Mouse (Mus musculus): ENCODE results near the gene Cd8b1. TPM values are rescaled to one million over a fixed set of nuclear protein-coding genes. Genes with fewer than 3 reads are reported as not detected.

Gene Cd8b1
- polyA plus RNA-seq, 1 experiment from 2014 or later, result 0.27 TPM

GRCm38 (mm10) chr6:71333578-71334273, 11.1 kb downstream of the Cd8b1 start:
- no peak overlapping the region for H3K27ac ChIP-seq (ENCODE audit: low read length)
- H3K4me1 ChIP-seq (ENCODE audit: control insufficient read depth, insufficient read depth, low read length), result no peaks in the 10 kb centered on the region
- H3K4me2 ChIP-seq (replicated peaks; ENCODE audit: low read depth, low read length), result no peak overlapping the region
- no peak overlapping the region for H3K9ac ChIP-seq (replicated peaks; ENCODE audit: low read depth, low read length)
- H3K4me3 ChIP-seq (ENCODE audit: low read depth, low read length), result no peak overlapping the region
- H3K27me3 ChIP-seq (ENCODE audit: control insufficient read depth, insufficient read depth, low read length), result no peaks in the 10 kb centered on the region
- WGBS, result 88% methylated on average over 11 of the region's 11 CpGs
- ATAC-seq (ENCODE audit: insufficient number of reproducible peaks, insufficient read depth, low FRiP score, low read depth), result no peak
- no peaks in the 10 kb centered on the region for H3K9me3 ChIP-seq (ENCODE audit: control insufficient read depth, low read depth, low read length)
- H3K36me3 ChIP-seq (ENCODE audit: control insufficient read depth, insufficient read depth, low read length), result no peaks in the 10 kb centered on the region

GRCm38 (mm10) chr6:71337666-71338065, 15.1 kb downstream of the Cd8b1 start:
- ATAC-seq (ENCODE audit: insufficient number of reproducible peaks, insufficient read depth, low FRiP score, low read depth), result no peak
- H3K36me3 ChIP-seq (ENCODE audit: control insufficient read depth, insufficient read depth, low read length), result no peaks in the 10 kb centered on the region
- H3K4me2 ChIP-seq (replicated peaks; ENCODE audit: low read depth, low read length), result no peak overlapping the region
- 94% methylated on average over 8 of the region's 8 CpGs for WGBS
- no peak overlapping the region for H3K9ac ChIP-seq (replicated peaks; ENCODE audit: low read depth, low read length)
- H3K4me1 ChIP-seq (ENCODE audit: control insufficient read depth, insufficient read depth, low read length), result no peaks in the 10 kb centered on the region
- no peak overlapping the region for H3K4me3 ChIP-seq (ENCODE audit: low read depth, low read length)
- H3K27me3 ChIP-seq (ENCODE audit: control insufficient read depth, insufficient read depth, low read length), result no peaks in the 10 kb centered on the region
- no peaks in the 10 kb centered on the region for H3K9me3 ChIP-seq (ENCODE audit: control insufficient read depth, low read depth, low read length)
- no peak overlapping the region for H3K27ac ChIP-seq (ENCODE audit: low read length)

GRCm38 (mm10) chr6:71338941-71339340, 16.4 kb downstream of the Cd8b1 start:
- Histone ChIP-seq H3K4me2 (replicated peaks; ENCODE audit: low read depth, low read length) (no peak overlapping the region), H3K27me3 (ENCODE audit: control insufficient read depth, insufficient read depth, low read length) (no peaks in the 10 kb centered on the region), H3K4me1 (ENCODE audit: control insufficient read depth, insufficient read depth, low read length) (no peaks in the 10 kb centered on the region), H3K36me3 (ENCODE audit: control insufficient read depth, insufficient read depth, low read length) (no peaks in the 10 kb centered on the region), H3K9me3 (ENCODE audit: control insufficient read depth, low read depth, low read length) (no peaks in the 10 kb centered on the region), H3K27ac (ENCODE audit: low read length) (no peak overlapping the region), H3K9ac (replicated peaks; ENCODE audit: low read depth, low read length) (no peak overlapping the region), H3K4me3 (ENCODE audit: low read depth, low read length) (no peak overlapping the region)
- WGBS, result 76% methylated on average over 3 of the region's 3 CpGs
- no peak for ATAC-seq (ENCODE audit: insufficient number of reproducible peaks, insufficient read depth, low FRiP score, low read depth)

- no peaks in the 10 kb centered on the region for H3K36me3 ChIP-seq (ENCODE audit: control insufficient read depth, insufficient read depth, low read length)
- no peaks in the 10 kb centered on the region for H3K27me3 ChIP-seq (ENCODE audit: control insufficient read depth, insufficient read depth, low read length)
- H3K9me3 ChIP-seq (ENCODE audit: control insufficient read depth, low read depth, low read length), result no peaks in the 10 kb centered on the region
- no peaks in the 10 kb centered on the region for H3K4me1 ChIP-seq (ENCODE audit: control insufficient read depth, insufficient read depth, low read length)
- H3K4me2 ChIP-seq (replicated peaks; ENCODE audit: low read depth, low read length), result no peak overlapping the region
- WGBS, result 74% methylated on average over 4 of the region's 4 CpGs
- H3K4me3 ChIP-seq (ENCODE audit: low read depth, low read length), result no peak overlapping the region
- no peak for ATAC-seq (ENCODE audit: insufficient number of reproducible peaks, insufficient read depth, low FRiP score, low read depth)
- no peak overlapping the region for H3K9ac ChIP-seq (replicated peaks; ENCODE audit: low read depth, low read length)
- H3K27ac ChIP-seq (ENCODE audit: low read length), result no peak overlapping the region
Observed at GRCm38 (mm10) chr6:71339351-71339750, 16.8 kb downstream of the Cd8b1 start.

GRCm38 (mm10) chr6:71341179-71341578, 18.6 kb downstream of the Cd8b1 start:
- H3K36me3 ChIP-seq (ENCODE audit: control insufficient read depth, insufficient read depth, low read length), result no peaks in the 10 kb centered on the region
- no peak overlapping the region for H3K4me3 ChIP-seq (ENCODE audit: low read depth, low read length)
- H3K27ac ChIP-seq (ENCODE audit: low read length), result no peak overlapping the region
- H3K4me1 ChIP-seq (ENCODE audit: control insufficient read depth, insufficient read depth, low read length), result no peaks in the 10 kb centered on the region
- H3K4me2 ChIP-seq (replicated peaks; ENCODE audit: low read depth, low read length), result no peak overlapping the region
- H3K27me3 ChIP-seq (ENCODE audit: control insufficient read depth, insufficient read depth, low read length), result no peaks in the 10 kb centered on the region
- 87% methylated on average over 9 of the region's 9 CpGs for WGBS
- H3K9ac ChIP-seq (replicated peaks; ENCODE audit: low read depth, low read length), result no peak overlapping the region
- no peaks in the 10 kb centered on the region for H3K9me3 ChIP-seq (ENCODE audit: control insufficient read depth, low read depth, low read length)
- no peak for ATAC-seq (ENCODE audit: insufficient number of reproducible peaks, insufficient read depth, low FRiP score, low read depth)

GRCm38 (mm10) chr6:71348006-71348405, 25.4 kb downstream of the Cd8b1 start:
- Histone ChIP-seq H3K4me1 (ENCODE audit: control insufficient read depth, insufficient read depth, low read length) (no peaks in the 10 kb centered on the region), H3K9ac (replicated peaks; ENCODE audit: low read depth, low read length) (no peak overlapping the region), H3K4me3 (ENCODE audit: low read depth, low read length) (no peak overlapping the region), H3K9me3 (ENCODE audit: control insufficient read depth, low read depth, low read length) (no peaks in the 10 kb centered on the region), H3K27ac (ENCODE audit: low read length) (no peak overlapping the region), H3K27me3 (ENCODE audit: control insufficient read depth, insufficient read depth, low read length) (no peaks in the 10 kb centered on the region), H3K36me3 (ENCODE audit: control insufficient read depth, insufficient read depth, low read length) (no peaks in the 10 kb centered on the region), H3K4me2 (replicated peaks; ENCODE audit: low read depth, low read length) (no peak overlapping the region)
- WGBS, result 91% methylated on average over 9 of the region's 9 CpGs
- no peak for ATAC-seq (ENCODE audit: insufficient number of reproducible peaks, insufficient read depth, low FRiP score, low read depth)

GRCm38 (mm10) chr6:71351201-71351600, 28.6 kb downstream of the Cd8b1 start:
- Histone ChIP-seq H3K4me2 (replicated peaks; ENCODE audit: low read depth, low read length) (no peak overlapping the region), H3K36me3 (ENCODE audit: control insufficient read depth, insufficient read depth, low read length) (no peaks in the 10 kb centered on the region), H3K9me3 (ENCODE audit: control insufficient read depth, low read depth, low read length) (no peaks in the 10 kb centered on the region), H3K4me3 (ENCODE audit: low read depth, low read length) (no peak overlapping the region), H3K27me3 (ENCODE audit: control insufficient read depth, insufficient read depth, low read length) (no peaks in the 10 kb centered on the region), H3K4me1 (ENCODE audit: control insufficient read depth, insufficient read depth, low read length) (no peaks in the 10 kb centered on the region), H3K9ac (replicated peaks; ENCODE audit: low read depth, low read length) (no peak overlapping the region), H3K27ac (ENCODE audit: low read length) (no peak overlapping the region)
- 94% methylated on average over 3 of the region's 3 CpGs for WGBS
- ATAC-seq (ENCODE audit: insufficient number of reproducible peaks, insufficient read depth, low FRiP score, low read depth), result no peak

GRCm38 (mm10) chr6:71352201-71352600, 29.6 kb downstream of the Cd8b1 start:
- Histone ChIP-seq H3K9ac (replicated peaks; ENCODE audit: low read depth, low read length) (no peak overlapping the region), H3K4me2 (replicated peaks; ENCODE audit: low read depth, low read length) (no peak overlapping the region), H3K27ac (ENCODE audit: low read length) (no peak overlapping the region), H3K36me3 (ENCODE audit: control insufficient read depth, insufficient read depth, low read length) (no peaks in the 10 kb centered on the region), H3K9me3 (ENCODE audit: control insufficient read depth, low read depth, low read length) (no peaks in the 10 kb centered on the region), H3K27me3 (ENCODE audit: control insufficient read depth, insufficient read depth, low read length) (no peaks in the 10 kb centered on the region), H3K4me3 (ENCODE audit: low read depth, low read length) (no peak overlapping the region), H3K4me1 (ENCODE audit: control insufficient read depth, insufficient read depth, low read length) (no peaks in the 10 kb centered on the region)
- 88% methylated on average over 6 of the region's 6 CpGs for WGBS
- ATAC-seq (ENCODE audit: insufficient number of reproducible peaks, insufficient read depth, low FRiP score, low read depth), result no peak

GRCm38 (mm10) chr6:71352866-71353427, 30.4 kb downstream of the Cd8b1 start:
- Histone ChIP-seq H3K9me3 (ENCODE audit: control insufficient read depth, low read depth, low read length) (no peaks in the 10 kb centered on the region), H3K27ac (ENCODE audit: low read length) (no peak overlapping the region), H3K4me3 (ENCODE audit: low read depth, low read length) (no peak overlapping the region), H3K27me3 (ENCODE audit: control insufficient read depth, insufficient read depth, low read length) (no peaks in the 10 kb centered on the region), H3K4me2 (replicated peaks; ENCODE audit: low read depth, low read length) (no peak overlapping the region), H3K9ac (replicated peaks; ENCODE audit: low read depth, low read length) (no peak overlapping the region), H3K36me3 (ENCODE audit: control insufficient read depth, insufficient read depth, low read length) (no peaks in the 10 kb centered on the region), H3K4me1 (ENCODE audit: control insufficient read depth, insufficient read depth, low read length) (no peaks in the 10 kb centered on the region)
- ATAC-seq (ENCODE audit: insufficient number of reproducible peaks, insufficient read depth, low FRiP score, low read depth), result no peak
- 79% methylated on average over 10 of the region's 10 CpGs for WGBS
